Mouse (Mus musculus): ENCODE data around the gene Utrn. TPM values are rescaled to one million over a fixed set of nuclear protein-coding genes. Genes with fewer than 3 reads are reported as not detected.

Gene Utrn
- total and polyA plus RNA-seq, 3 experiments, result 0.31 to 1.1 (median 0.67) TPM

DNA sequence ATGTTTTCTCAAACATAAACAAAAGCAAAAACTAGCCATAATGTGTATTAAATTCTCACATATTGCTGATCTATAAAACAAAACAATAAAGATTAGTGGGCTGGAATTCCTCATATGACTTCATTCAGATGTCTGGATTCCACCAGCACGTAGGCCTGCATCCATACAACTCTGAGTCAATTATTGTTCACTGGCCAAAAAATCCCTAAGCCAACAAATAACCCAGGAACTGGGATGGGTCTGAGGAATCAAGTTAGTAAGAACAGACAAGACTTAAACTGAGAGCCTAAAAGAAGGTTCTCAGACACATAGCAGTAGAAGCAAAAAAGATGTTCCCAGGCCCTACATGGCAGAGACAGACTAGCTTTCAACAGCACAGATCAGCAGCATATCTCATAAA is 65.2 kb downstream of the Utrn start:
- TF ChIP-seq MYC (IDR thresholded peaks at IDR 0.05; ENCODE audit: low read depth, low read length) (no peak), ZMIZ1 (IDR thresholded peaks at IDR 0.05; ENCODE audit: low read depth, low read length) (no peak), BHLHE40 (IDR thresholded peaks at IDR 0.05; ENCODE audit: low read depth, low read length) (no peak), NELFE (IDR thresholded peaks at IDR 0.05; ENCODE audit: low read depth, low read length) (no peak), ZNF384 (IDR thresholded peaks at IDR 0.05; ENCODE audit: low read depth, low read length) (no peak), TBP (conservative IDR thresholded peaks at IDR 0.05; ENCODE audit: low read depth, low read length) (no peak), POLR2AphosphoS2 (IDR thresholded peaks at IDR 0.05; ENCODE audit: low read depth, low read length) (no peak), UBTF (IDR thresholded peaks at IDR 0.05; ENCODE audit: low read depth, low read length) (no peak), MXI1 (IDR thresholded peaks at IDR 0.05; ENCODE audit: low read depth, low read length) (no peak), EP300 (IDR thresholded peaks at IDR 0.05; ENCODE audit: low read length) (no peak), CHD1 (IDR thresholded peaks at IDR 0.05; ENCODE audit: low read depth, low read length) (no peak), HCFC1 (IDR thresholded peaks at IDR 0.05; ENCODE audit: low read depth, low read length) (no peak), ETS1 (conservative IDR thresholded peaks at IDR 0.05; ENCODE audit: low read depth, low read length) (no peak), RAD21 (IDR thresholded peaks at IDR 0.05; ENCODE audit: low read depth, low read length) (no peak), SIN3A (IDR thresholded peaks at IDR 0.05; ENCODE audit: low read length) (no peak), JUN (IDR thresholded peaks at IDR 0.05; ENCODE audit: insufficient read depth, low read depth, low read length) (no peak), E2F4 (IDR thresholded peaks at IDR 0.05; ENCODE audit: insufficient replicate concordance, low read depth, low read length) (no peak)
- no peaks in the 10 kb centered on the region for H3K9me3 ChIP-seq (replicated peaks; ENCODE audit: low read length)
- in situ Hi-C loops (cut with MboI; ENCODE audit: low pct_ligation_motif_present, low pct_unique_long_range_greater_than_20kb, low sequenced_read_pairs) (no loop called here), dilution Hi-C loops (cut with MboI; ENCODE audit: extremely low pct_ligation_motif_present, extremely low pct_unique_long_range_greater_than_20kb, low sequenced_read_pairs) (no loop called here)
- H3K27me3 ChIP-seq (replicated peaks), result no peaks in the 10 kb centered on the region
- H3K79me2 ChIP-seq (replicated peaks; ENCODE audit: control insufficient read depth, extremely low read depth, insufficient read depth, poor library complexity, severe bottlenecking), result no peaks in the 10 kb centered on the region
- no peak for DNase-seq (ENCODE audit: extremely low read depth)
- peaks cover 0 to 8% of the 10 kb centered on the region in 2 experiments; a peak in 1 of 4 replicates for H3K4me1 ChIP-seq (ENCODE audit: control insufficient read depth in 1 of 2, insufficient read depth in 2 of 2)
- H3K36me3 ChIP-seq (replicated peaks in 1 of 2; ENCODE audit: control insufficient read depth in 1 of 2, insufficient read depth in 1 of 2, low read length in 1 of 2), result no peaks in the 10 kb centered on the region
- H3K27ac ChIP-seq (ENCODE audit: insufficient read depth, low read depth), result no peak overlapping the region
- no peak overlapping the region for H3K4me3 ChIP-seq (replicated peaks in 1 of 3; ENCODE audit: low read depth in 2 of 3, low read length in 2 of 3, poor library complexity in 1 of 3)
- H3K9ac ChIP-seq (ENCODE audit: insufficient read depth, low read depth), result no peak overlapping the region
- H3K4me2 ChIP-seq (ENCODE audit: insufficient read depth, low read depth, poor library complexity, severe bottlenecking), result no peak overlapping the region

DNA sequence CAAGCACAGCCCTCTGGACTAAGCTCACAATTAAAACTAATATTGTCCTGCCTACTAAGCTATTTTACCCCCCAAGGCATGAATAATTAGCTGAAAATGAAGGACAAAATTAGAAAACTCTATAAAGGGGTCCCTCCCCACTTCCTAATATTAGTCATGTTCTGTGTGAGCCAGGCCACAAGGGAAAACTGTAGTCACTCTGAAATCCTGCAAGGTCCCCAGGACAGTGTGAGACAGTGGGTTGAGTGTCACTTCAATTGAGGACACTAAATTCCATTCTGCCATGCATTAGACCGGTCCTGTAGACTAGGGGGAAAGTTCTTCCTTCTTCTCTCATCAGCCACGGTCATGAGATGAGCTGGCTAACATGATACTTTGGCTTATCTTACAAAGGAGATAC is 69.7 kb downstream of the Utrn start:
- Histone ChIP-seq H3K36me3 (replicated peaks in 1 of 2; ENCODE audit: control insufficient read depth in 1 of 2, insufficient read depth in 1 of 2, low read length in 1 of 2) (no peaks in the 10 kb centered on the region), H3K4me1 (ENCODE audit: control insufficient read depth in 1 of 2, insufficient read depth in 2 of 2) (peaks cover 0 to 10% of the 10 kb centered on the region in 2 experiments; a peak in 1 of 4 replicates), H3K27ac (ENCODE audit: insufficient read depth, low read depth) (no peak overlapping the region), H3K27me3 (replicated peaks) (no peaks in the 10 kb centered on the region), H3K79me2 (replicated peaks; ENCODE audit: control insufficient read depth, extremely low read depth, insufficient read depth, poor library complexity, severe bottlenecking) (no peaks in the 10 kb centered on the region), H3K9me3 (replicated peaks; ENCODE audit: low read length) (no peaks in the 10 kb centered on the region), H3K4me3 (replicated peaks in 1 of 3; ENCODE audit: low read depth in 2 of 3, low read length in 2 of 3, poor library complexity in 1 of 3) (no peak overlapping the region), H3K9ac (ENCODE audit: insufficient read depth, low read depth) (no peak overlapping the region), H3K4me2 (ENCODE audit: insufficient read depth, low read depth, poor library complexity, severe bottlenecking) (no peak overlapping the region)
- in situ Hi-C loops (cut with MboI; ENCODE audit: low pct_ligation_motif_present, low pct_unique_long_range_greater_than_20kb, low sequenced_read_pairs), result no loop called here
- no peak for TF ChIP-seq USF1 (IDR thresholded peaks at IDR 0.05; ENCODE audit: low read depth, low read length)
- TF ChIP-seq ETS1 (conservative IDR thresholded peaks at IDR 0.05; ENCODE audit: low read depth, low read length), result no peak
- no peak for TF ChIP-seq SIN3A (IDR thresholded peaks at IDR 0.05; ENCODE audit: low read length)
- TF ChIP-seq ELF1 (IDR thresholded peaks at IDR 0.05; ENCODE audit: low read depth, low read length), result no peak
- no peak for TF ChIP-seq JUND (conservative IDR thresholded peaks at IDR 0.05; ENCODE audit: low read depth, low read length)
- TF ChIP-seq MAX (IDR thresholded peaks at IDR 0.05; ENCODE audit: low read length), result no peak
- TF ChIP-seq USF2 (conservative IDR thresholded peaks at IDR 0.05; ENCODE audit: low read depth, low read length), result no peak
- TF ChIP-seq TBP (conservative IDR thresholded peaks at IDR 0.05; ENCODE audit: low read depth, low read length), result no peak
- DNase-seq (ENCODE audit: extremely low read depth), result peak; percentile 32
- dilution Hi-C loops (cut with MboI; ENCODE audit: extremely low pct_ligation_motif_present, extremely low pct_unique_long_range_greater_than_20kb, low sequenced_read_pairs), result no loop called here
